Mouse (Mus musculus) CD4-positive, CD25-positive, alpha-beta regulatory T cell, adult 2 months (primary cell): Measurements from ENCODE around the gene Ildr2.

Experiments
- DNase-seq: peaks from one replicate; pipeline ENCODE4 v3.0.0-alpha.2; 2012; ENCODE audit warnings: low read depth, low spot score

The Ildr2 gene

GRCm38 (mm10) chr1:166283451-166283850, 29.5 kb downstream of the Ildr2 start:
- DNase-seq: no peak

GRCm38 (mm10) chr1:166284390-166284789, 30.5 kb downstream of the Ildr2 start:
- DNase-seq: no peak

GRCm38 (mm10) chr1:166286231-166286630, 32.3 kb downstream of the Ildr2 start:
- DNase-seq: no peak

DNA sequence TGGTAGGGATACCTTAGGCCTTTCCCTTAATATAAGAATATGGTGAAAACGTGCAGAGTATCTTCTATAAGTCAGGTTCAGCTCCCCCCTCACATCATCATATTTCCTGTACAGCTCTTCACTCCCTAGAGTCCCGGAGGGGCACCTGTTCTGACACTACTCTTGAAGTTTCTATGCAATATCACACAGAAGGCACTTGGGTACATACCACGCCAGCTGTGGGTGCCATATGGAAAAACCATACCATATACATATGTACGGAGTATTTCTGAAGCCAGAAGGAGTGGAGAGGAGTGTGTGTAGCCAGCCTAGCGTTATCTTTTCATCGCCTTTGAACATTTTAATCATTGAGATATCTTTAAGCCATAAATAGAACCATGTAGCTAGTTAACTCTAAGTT, 36.6 kb downstream of the Ildr2 start:
- no peak for DNase-seq

- no peak for DNase-seq
These were observed 39.1 kb downstream of the Ildr2 start for GRCm38 (mm10) chr1:166293086-166293485.

GRCm38 (mm10) chr1:166295548-166295947, 41.6 kb downstream of the Ildr2 start:
- no peak for DNase-seq

DNA sequence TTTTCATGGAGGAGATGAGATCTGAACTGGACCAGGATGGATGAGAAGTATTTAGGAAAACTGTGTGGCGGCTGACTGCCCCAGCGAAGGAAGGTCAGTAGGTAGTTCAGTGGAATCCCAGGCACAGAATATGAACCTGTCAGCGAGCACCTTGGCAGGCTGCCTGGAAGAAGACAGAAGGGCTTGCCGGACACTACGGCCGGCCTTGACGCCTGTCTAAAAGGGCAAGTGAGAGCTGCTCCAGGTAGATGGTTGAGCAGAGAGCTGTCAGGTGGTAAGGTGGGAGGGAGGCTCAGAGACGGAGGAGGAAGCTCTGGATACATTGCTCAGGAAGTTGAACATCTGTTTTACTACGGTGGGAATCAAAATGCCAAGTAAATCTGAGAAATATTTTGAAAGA, 42.4 kb downstream of the Ildr2 start:
- DNase-seq: no peak

- no peak for DNase-seq
These were observed 43.0 kb downstream of the Ildr2 start for GRCm38 (mm10) chr1:166296971-166297370.

DNA sequence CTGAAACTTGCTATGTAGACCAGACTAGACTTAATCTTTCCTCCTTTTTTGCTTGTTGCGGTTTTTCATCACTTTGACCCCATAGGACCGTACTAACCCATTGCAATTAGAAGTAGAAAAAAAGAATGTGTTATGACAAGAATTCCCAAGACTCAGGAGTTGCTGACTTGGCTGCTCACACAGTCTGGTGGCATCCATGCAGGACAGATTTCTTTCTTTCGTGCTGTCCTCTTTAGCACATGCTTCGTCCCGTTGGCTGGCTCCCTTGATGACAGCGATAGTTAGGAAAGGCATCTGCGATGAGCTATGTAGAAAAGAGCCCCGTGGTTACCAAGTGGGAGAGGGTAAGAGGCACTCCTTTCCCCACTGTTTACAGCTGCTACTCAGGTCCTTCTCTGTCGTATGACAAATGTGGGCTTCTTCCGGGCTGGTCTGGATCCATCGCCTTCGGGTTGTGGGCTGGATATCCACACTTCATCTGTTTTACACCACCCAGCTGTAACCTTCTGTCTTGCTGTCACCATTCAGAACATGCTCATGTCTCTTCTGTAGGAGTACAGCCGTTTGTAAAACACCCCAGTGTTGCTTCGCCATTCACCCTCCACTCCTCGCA, 43.7 kb downstream of the Ildr2 start:
- no peak for DNase-seq

DNA sequence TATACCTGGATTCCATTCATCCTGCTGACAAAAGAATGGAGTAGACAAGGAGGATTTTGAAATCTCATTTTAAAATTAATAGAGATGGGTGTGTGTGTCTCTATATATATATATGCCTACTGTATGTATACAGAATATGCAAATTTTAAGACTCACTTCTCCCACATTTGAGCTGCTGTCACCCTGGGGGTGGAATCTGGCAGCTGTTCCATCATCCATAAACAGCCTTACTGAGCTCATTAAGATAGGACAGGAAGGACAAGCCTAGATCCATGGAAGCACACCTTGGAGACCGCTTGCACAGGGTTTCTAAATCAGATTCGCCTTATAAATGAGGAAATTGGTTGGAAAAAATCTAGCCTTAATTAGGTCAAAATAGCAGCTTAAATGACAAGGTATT, 44.9 kb downstream of the Ildr2 start:
- DNase-seq: no peak

GRCm38 (mm10) chr1:166299821-166300220, 45.9 kb downstream of the Ildr2 start:
- DNase-seq: no peak

DNA sequence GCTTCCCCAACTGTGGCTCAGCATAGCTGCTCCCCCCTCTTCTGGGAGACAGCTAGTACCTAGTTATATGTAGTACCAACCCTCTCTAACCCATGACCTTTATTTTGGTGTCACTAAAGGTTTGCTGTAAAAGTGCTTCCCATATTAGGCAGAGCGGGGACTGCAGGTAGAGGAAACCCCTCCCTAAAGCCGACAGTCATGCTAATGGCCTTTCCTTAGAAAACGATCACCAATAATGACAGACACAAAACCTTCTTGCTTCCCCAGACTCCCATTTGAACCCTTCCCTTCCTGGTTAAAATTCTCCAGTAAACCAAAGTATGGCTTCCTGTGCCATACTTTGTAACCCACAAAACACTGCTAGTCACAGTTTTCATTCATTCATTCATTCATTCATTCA, 46.6 kb downstream of the Ildr2 start:
- no peak for DNase-seq

DNA sequence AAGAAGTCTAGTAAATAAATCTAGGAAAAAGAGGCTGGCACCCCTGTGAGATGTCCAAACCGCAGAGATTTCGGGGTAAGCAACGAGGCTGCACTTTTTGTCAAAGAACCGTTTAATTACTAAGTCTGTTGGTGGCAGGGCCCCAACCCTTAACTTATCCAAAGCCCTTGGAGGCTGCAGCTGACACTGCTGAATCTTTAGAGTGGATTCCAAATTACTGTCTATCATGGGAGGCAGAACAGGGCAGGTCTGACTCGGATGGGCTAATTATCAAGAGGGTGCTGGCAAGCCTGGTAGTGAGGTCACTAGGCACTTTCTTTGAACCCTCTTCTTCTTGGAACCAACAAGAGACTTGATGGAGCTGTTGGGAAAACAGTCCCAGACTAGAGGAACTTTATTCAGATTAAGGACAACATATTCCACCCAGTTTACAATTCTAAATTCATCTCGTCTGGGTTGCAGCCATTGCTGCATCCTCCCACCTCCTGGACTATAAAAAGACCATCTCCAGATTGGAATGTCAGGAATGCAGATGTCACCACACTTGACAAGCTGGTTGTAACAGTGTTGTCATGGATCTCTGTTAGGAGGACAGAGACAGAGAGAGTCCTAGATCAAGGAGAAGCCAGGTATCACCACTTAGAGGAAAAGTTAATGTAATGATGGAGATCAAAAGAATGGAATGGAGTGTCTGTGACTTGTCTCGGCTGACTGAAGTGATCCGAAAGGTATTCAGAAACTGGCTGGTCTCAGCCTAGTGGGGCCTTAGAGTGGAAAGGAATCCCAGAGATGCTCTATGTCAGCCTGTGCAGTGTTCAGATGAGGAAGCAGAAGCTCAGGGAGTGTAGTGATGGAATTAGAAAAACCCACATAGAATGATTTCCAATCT, 50.7 kb downstream of the Ildr2 start:
- DNase-seq: no peak

DNA sequence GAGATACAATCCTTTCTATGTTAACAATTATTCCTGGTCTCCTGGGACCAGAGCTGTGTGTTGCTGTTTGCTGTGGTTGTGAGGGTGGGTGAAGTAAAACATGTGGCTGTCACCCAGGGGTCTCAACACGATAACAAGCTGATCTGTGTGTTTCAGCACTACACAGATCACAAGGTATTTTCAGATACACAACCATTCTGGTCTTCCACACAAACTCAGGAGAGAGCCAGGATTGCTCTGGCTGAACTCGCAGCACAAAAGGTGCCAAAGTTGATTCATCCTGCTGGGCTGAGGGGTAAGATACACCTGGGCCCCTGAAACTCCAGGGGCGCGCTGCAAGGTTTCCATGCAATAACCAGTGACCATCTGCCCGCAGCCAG, 54.5 kb downstream of the Ildr2 start:
- DNase-seq: no peak

DNA sequence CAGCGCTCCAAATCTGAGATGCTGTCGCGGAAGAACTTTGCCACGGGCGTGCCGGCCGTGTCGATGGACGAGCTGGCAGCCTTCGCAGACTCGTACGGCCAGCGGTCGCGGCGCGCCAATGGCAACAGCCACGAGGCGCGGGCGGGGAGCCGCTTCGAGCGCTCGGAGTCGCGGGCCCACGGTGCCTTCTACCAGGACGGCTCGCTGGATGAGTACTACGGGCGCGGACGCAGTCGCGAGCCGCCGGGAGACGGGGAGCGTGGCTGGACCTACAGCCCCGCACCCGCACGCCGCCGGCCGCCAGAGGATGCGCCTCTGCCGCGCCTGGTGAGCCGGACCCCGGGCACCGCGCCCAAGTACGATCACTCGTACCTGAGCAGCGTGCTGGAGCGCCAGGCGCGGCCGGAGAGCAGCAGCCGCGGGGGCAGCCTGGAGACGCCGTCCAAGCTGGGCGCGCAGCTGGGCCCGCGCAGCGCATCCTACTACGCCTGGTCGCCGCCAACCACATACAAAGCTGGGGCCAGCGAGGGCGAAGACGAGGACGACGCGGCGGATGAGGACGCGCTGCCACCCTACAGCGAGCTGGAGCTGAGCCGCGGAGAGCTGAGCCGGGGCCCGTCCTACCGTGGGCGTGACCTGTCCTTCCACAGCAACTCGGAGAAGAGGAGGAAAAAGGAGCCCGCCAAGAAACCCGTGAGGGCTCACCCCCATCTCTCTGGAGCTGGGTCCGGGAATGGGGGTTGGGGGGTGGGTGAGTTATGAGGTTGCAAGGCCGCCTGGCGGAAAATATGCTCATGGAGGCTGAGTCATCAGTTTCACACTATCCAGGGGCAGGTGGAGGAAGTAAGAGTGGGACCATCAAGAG, 55.1 kb downstream of the Ildr2 start:
- DNase-seq: no peak

DNA sequence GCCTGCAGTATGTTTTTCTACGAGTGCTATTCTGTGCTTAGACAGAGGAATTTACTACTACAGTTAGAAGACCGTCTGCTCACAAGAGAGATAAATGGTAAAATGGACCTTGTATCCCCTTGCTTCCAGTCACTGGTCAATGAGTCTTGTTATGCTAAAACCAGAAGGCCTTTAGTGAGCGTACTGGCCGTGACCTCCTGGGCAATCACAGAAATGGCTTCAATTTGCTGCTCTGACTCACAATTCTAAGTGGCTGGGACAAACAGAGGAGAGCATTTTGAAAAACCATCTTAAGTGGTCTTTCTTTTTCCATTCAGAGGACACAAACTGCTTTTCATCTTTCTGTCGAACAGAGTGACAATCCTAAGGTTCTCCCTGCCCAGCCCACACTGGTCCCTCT, 57.2 kb downstream of the Ildr2 start:
- no peak for DNase-seq

DNA sequence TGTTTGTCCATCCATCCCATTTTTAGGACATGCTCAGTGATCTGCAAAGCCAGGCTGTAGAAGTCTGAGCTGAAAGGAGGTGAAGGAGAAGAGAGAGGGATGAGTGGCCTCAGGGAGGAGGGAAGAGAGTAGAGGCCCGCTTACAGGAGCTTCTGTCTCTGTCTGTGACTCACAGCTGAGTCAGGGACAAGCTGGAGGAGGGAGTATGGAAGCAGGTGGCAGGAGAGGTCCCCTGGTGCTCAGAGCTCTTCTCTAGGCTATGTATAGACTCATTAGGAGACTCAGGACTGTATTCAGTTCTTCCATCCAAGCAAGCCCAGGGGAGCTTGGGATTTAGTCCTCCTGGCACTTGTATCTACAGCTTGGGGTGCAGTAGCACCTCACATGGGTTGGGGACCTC, 59.7 kb downstream of the Ildr2 start:
- DNase-seq: no peak

DNA sequence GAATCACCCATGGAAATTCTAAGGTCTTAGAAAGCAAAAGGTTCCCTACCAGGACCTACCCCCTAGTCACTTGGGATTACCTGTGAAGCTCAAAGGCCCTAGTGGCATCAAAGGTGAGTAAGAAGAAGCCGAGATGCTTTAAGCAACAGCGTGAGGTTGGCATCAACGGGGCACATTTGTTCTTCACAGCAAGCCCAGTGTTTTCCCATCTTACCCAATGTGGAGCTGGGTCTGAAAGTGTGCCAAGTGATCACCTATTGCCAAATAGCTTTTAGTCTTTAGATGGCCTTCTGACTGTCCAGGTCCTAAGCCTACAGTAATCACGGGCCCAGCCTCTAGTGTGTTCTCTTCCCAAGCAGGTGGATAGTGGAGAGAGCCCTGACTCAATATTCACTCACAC, 61.8 kb downstream of the Ildr2 start:
- no peak for DNase-seq

DNA sequence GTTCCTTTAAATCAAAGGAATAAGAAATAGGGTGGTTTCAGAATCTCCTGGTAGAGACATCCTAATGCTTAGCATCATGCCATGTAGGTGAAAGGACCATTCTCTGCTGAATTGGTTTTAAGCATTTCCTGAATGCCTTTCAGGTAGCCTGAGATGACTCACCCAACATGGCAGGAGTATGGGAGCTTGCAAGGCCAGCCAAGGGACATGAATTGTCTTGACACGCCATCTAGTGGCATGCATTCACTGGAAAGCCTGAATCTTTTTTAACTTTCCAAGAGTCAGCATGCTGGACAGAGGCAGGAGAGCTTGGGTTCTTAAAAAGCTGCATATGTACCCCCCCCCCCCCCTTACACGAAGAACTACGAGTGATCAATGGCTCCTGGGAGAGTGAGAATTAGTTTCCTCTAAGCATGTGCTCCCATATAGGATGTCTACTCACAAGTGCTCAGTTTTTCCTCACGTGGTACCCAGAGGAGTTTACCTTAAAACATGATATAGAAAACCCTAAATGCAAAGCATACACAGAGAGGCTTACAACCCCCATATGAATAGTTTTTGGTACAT, 65.3 kb downstream of the Ildr2 start:
- peak; percentile 19 for DNase-seq

GRCm38 (mm10) chr1:166326421-166326820, 72.5 kb downstream of the Ildr2 start:
- DNase-seq: no peak

DNA sequence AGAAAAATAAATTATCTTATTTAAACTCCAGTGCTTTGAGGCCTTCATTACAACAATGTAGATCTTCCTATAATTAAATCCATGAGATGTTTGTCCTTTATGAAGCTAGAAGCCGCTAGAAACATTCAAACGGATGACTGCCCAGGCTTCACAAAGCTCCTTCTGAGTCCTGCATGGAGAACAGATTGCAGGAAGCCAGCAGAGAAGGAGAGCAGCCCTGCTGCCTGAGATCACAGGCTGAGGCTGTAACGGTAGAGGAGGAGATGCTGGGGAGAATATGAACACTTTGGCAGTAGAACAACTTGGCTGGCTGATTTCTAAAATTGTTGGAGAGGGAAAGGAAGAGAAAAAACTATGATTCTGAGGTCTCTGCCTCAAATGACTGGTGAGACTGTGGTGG, 76.8 kb downstream of the Ildr2 start:
- DNase-seq: no peak

- DNase-seq: no peak
These were observed 85.2 kb downstream of the Ildr2 start for GRCm38 (mm10) chr1:166339110-166339509.
